Mouse (Mus musculus) hindlimb bud, embryonic 11.5 days (tissue): Measurements from ENCODE around the gene Tango6.
"Not testable (repeated sequence)": the region's sequence is repeated elsewhere in the genome, so short reads cannot be mapped to it uniquely, and the experiment has no call there.

Experiments
- DNase-seq: peaks from one replicate; pipeline ENCODE4 v3.0.0-alpha.2; 2012; ENCODE audit warnings: low read depth, low spot score; ENCODE audit errors: extremely low spot score

The Tango6 gene

DNA sequence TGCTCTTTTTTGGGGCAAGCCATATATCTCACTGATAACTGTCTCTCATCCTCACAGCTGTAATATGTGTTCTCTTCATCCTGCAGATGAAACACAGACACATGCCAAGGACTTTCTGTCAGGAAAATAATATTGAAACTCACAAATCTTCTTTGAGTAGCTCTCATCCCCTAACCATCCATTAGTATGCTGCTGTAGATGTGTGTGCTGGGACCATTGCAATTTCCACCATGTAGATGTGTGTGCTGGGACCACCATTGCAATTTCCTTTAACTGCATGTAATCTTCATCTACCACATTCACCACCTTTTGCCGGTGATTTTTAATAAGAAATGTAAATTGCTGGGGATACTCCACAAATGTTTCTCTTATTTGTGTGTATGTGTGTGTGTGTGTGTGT, 60.5 kb downstream of the Tango6 start:
- DNase-seq, result no peak

DNA sequence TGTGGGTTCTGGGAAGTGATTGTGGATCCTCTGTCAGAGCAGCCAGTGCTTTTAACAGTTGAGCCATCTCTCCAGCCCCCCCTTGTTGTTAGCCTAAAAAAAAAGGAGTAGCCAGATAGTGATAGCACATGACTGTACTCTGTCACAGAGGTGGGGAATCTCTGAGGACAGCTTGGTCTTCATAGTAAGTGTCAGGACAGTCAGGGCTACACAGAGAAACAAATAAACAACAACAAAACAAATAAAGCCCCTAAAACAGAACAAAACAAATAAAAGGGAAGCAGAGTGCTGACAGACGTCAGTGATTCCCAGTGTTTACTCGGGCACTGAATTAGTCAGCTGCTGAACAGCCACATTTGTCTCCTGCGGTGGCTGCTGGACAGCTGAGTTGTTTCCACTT, 70.6 kb downstream of the Tango6 start:
- no peak for DNase-seq

DNA sequence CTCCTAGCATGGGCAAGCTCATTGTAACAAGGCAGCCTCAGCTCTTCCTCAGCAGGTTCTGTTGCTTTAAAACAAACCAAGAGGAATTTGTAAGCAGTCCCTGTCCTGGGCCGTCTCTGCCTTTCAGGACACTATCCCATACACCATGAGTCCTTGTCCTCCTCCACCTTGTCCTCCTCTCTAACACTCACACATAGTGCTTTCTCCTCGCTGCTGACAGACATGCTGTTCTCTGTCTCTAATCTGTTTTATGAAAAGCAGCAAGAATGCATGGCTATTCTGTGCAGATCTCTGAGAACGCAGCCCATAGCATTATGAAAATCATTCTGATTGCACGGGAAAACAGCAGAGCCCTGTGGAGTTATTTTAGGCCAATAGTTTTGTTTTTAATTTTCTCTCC, 78.4 kb downstream of the Tango6 start:
- DNase-seq, result no peak

DNA sequence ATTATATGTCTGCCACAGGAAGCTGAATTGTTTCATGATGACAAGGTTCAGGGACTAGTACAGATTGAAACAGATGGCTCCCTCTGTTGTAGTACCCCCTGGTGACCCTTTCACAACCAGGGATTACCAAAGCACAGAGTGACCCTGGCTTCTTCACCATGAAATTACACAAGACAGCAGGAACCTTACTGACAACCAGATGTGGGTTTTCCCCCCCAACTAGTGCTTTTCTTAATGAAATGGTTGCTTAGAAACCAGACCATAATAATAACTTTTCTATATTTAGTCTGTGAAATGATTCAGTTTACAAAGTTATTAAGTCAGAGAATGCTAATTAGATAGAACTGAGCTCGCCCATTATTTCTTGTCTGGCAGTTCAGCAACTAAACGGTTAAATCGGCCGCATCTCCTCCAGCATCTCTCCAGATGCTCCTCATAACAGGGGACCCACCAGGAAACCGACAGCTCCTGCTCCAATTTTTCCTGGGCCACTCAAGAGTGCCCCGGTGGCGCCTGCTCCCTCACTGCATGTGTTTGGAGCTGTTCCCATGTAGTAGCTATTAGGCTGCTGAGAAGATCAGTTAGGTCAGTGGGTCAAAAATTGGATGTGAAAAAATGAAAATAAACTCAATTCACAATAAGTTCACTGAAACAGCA, 79.1 kb downstream of the Tango6 start:
- DNase-seq, result no peak

DNA sequence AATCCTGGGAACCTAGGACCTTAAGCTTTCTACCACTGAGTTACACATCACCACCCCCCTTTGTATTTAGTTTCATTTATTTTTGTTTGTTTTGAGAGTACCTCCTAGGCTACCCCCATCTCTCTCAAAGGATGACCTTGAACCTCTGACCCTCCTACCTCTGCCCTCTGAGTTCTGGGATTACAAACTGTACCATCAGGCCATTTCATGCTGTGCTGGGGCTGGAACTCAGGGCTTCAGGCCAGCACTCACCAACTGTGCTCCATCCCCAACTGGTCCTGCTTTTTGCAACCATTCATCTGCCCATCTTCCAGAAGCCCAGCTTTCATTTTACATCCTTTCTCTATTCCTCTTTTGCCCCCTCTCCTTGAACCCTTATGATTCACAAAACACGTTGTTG, 81.7 kb downstream of the Tango6 start:
- no peak for DNase-seq

DNA sequence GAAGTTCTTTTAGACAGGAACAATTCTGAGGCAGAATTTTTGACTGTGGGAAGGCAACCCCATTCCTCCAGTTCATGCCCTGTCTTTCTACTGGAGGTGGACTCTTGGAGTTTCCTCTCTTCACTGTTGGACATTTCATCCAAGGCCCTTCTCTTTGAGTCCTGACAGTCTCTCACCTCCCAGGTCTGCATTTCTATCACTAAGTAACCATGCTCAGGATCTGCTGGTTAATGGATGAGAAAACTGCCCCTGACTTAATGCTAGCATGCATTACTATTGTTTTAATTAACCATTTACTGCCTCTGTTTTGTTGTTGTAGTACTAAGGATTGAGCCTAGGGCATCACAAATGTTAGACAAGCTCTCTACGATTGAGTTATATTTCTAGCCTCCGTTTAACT, 82.7 kb downstream of the Tango6 start:
- no peak for DNase-seq

DNA sequence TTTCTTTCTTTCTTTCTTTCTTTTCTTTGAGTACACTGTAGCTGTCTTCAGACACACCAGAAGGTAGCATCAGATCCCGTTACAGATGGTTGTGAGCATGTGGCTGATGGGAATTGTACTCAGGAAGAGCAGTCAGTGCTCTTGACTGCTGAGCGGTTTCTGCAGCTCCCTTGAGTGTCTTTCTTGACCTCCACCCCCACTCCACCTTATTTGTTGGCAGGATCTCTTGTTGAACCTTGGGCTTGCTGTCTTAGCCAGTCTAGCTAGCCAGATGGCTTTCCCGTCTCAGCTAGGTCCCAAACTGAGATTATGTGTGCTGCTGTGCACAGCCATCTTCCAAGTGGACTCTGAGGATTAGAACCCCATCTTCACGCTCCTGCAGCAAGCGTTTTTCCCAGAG, 83.9 kb downstream of the Tango6 start:
- no peak for DNase-seq

DNA sequence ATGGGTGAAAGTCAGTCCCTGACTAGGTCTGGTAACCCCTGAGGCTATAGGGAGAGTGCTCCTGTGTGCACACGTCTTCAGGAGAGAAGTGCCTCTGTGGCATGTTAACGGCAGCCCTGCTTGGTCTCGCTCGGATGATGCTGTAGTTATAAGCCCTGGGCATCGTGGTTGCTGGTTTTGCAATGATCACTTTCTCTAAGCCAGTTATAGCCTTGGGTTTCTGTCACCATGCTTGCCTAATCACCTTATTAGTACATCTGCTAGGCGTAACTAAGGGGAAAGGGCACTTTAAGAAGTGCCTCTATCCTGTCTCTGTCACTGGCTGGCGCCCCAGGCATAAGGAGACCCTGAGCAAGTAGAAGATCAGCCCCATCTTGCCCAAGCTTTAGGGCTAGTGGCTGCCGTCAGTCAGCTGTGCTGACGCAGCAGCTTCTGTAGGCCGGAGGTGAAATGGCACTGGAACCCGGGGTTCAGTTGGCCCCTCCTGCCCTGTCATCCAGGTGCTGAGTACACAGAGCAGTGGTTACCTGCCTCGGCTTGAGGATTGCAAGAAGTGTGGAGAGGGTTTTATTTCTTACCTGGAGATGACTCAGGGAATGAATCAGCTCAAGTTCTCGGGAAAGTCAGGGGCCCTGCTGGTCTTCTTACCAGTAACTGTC, 86.4 kb downstream of the Tango6 start:
- DNase-seq, result no peak

DNA sequence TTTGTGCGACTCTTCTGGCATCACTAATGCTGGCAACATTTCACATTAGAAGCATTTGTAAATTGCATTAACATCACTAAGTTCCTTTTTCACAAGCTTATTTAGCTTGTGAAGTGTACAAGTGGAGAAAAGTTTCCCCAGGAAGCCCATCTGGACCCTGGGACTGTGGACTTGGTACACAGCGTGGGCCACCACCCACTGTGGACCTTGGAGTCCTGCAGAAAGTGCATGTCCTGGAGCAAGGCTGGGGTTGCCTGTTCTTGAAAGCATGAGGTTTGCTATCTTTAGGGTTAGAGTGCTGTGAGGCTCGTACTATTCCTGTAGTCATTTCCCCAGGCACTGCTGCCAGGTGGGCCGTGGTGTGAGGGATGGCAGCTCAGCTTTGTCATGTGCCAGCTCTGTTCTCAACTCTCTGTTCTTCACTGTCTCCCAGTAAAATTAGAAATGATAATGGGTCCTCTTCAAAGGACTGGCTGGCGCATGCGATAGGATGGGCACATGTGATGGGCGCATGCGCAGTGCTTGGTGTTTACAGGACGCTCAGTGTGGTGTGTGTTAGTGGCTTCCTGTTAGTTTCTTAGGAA, 87.8 kb downstream of the Tango6 start:
- DNase-seq, result no peak

DNA sequence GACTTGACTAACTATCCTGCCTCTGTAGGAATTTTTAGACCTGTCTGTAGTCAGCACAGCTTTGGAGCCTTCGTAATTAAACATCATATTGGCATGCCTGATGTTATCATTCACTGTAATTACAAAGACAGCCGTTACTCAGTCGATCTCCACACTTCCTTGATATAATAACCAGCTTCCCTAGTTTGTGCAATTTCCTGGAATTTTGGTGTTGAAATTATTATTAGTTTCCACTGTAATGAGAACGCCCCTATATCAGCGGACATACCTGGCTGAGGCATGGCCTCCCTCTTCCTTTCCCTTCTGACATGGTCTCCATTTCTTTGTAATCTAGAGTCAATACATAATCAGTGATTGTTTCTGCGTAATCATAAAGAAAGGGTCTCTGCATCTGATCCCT, 89.2 kb downstream of the Tango6 start:
- no peak for DNase-seq

DNA sequence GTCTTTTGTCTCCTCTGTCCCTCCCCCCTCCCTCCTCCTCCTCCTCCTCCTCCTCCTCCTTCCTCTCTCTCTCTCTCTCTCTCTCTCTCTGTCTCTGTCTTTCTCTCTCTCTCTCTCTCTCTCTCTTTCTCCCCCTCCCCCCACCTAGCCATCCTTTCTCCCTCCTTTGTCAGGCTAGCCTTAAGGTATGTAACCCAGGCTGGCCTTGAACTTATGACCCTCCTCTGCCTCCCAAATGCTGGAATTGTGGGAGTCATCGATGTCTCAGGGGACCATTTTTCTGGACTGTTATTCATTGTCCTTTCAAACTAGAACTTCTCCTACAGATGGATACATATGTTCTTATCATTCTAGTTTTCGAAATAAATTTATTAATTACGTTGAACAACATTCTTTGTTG, 89.6 kb downstream of the Tango6 start:
- DNase-seq, result no peak

DNA sequence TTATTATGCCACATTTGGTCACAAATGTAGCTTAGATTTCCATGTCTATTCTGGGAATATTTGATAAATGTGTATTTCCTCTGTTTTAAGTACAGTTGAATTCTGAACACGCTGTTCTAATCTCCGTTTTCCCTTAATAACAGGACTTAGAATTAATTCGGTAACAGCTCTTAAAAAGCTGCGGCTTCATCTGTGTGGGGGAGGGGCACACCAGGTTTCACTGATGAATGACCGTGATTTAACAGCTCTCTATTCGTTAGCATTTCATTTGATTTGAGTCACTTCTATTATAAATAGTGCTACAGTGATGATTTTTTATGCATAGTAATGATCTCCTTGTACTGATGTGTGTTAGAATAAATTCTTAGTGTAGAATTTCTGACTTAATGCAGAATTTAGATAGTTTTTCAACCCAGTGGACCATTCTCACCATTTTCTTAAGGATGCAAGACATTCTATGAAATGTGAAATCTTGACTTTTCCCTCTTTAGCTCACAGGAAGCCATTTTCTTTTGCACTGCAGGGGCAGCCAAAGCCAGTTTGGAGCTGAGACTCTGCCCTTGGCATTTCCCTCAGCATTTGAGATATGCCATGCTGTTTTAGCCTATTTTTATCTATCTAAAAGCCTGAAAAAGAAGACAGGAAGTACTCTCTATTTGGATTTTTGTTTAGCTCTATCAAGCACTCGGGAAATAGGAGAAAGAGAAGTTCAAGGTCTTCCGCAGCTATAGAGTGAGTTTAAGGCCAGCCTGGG, 91.9 kb downstream of the Tango6 start:
- no peak for DNase-seq

DNA sequence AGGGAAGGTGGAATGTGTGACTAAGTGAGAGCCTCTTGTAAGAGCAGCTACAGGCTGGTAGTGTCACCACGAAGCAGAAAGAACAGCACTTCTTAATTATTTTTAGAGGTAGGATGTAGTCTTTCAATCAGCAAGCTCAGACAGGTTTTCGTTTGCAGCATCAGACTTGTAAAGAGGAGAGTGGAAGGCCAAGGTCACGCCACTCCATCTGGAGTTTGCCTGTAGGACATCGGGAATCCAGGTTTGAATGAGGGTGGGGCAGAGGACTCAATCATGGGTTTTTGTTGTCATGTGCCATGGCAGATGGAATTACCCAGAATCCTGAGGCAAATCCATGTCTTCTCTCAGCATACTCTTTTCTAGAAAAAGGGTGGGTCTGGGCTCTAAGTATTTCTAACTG, 106.8 kb downstream of the Tango6 start:
- DNase-seq, result no peak

DNA sequence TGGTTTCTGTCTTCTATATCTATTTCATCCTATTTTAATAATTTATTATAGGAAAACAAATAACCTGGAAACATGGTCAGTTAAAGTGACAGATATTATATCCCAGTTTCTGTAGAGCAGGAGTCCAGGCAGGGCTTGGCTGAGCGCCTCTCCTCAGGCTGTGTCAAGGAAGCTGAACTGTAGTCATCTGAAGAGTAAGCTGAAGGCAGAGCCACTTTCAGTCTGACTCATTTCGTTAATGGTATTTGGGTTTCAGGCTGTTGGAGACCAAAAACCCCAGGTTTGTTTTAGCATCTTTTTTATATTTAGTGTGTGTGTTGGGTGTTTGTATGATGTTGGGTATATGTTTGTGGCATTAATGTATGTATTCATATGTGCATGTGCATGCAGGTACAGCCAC, 112.0 kb downstream of the Tango6 start:
- DNase-seq, result no peak

DNA sequence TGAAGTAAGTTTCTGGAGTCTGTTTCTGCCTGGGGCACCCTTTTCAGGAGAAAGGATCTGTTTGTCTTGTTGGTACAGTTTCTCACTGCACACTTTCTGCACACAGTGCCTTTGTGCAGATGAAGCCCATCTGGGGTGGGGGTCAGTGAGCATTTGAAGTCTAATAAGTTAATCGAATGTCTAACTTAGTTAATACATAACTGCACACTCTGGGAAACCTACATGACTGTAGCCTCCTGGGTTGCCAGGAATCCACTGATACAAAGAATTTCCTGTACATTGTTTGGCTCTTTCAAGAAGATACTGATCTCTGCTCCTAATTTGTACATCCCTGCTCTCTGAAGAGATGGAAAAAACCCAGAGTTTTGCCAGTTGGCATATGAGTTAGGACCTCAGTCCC, 117.0 kb downstream of the Tango6 start:
- DNase-seq, result no peak

DNA sequence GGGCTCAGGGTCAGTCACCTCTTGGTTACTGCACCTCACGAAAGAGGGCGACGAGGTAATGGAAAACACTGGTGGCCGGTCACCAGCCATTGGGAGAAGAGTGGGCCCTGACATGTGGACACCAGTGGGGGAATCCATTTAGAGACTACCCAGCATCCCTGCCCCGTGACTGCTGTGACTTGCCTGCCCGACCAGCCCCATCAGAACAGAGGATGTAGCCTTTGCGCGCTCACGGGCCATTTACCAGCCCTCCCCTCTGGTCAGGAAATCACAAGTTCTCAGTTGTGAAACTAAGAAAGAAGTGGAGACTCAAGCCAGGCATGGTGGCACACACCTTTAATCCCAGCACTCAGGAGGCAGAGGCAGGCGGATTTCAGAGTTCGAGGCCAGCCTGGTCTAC, 118.4 kb downstream of the Tango6 start:
- DNase-seq, result no peak

DNA sequence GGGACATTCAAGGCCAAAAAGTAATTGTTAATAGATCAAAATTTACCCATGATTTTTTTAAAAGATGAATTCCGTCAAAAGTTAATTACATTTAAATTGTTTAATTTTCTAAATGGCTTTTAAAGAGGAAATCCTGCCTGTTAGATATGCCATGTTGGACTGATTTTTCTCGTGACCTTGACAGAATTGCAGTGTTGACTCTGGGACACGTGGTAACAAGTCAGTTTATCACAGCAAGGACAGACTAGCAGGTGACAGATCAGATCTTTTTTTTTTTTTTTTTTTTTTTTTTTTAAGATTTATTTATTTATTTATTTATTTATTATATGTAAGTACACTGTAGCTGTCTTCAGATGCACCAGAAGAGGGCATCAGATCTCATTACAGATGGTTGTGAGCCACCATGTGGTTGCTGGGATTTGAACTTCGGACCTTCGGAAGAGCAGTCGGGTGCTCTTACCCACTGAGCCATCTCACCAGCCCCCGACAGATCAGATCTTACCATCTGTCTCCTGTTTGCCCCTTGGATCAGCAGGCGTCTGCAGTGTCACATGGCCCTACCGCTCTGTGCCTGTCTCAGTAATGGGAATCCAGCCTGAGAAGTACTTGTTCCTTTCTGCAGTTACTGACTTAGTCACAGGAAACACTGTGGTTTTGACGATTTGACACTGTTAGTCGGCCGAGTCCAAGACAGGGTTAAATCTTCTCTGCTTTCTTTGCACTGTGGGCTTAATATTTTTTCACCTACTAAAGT, 119.7 kb downstream of the Tango6 start:
- DNase-seq, result not testable (repeated sequence)

DNA sequence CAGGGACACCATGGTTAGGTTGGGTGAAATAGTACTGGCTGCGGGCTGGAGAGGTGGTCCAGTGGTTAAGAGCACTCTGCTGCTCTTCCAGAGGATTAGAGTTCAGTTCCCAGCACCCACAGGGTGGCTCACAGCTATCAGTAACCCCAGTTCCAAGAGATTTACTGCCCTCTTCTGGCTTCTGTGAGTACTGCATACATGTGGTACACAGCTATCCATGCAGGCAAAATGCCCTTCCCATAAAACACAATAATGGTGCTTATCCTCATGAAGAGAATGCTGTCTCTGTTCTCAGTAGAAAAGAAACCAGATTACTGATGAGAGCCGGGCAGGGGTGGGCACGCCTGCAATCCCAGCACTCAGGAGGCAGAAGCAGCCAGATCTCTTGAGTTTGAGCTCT, 123.0 kb downstream of the Tango6 start:
- DNase-seq, result no peak

DNA sequence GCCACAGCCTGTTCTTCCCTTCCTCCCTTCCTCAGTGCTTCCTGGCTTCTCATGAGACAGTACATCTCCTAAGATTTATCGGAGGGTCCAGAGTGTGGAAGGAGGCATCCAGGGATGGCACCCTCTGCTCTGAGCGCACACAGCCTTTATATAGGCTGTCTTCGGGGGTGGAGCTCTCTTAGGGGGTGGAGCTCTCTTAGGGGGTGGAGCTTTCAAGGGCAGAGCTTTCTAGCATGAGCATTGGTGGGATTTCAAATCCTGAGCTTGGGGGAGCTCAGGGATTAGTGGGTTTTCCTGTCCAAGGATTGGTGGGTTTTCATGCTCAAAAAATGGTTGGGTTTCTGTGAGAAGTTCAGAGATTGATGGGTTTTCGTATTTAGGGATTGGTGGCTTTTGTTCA, 124.6 kb downstream of the Tango6 start:
- no peak for DNase-seq

DNA sequence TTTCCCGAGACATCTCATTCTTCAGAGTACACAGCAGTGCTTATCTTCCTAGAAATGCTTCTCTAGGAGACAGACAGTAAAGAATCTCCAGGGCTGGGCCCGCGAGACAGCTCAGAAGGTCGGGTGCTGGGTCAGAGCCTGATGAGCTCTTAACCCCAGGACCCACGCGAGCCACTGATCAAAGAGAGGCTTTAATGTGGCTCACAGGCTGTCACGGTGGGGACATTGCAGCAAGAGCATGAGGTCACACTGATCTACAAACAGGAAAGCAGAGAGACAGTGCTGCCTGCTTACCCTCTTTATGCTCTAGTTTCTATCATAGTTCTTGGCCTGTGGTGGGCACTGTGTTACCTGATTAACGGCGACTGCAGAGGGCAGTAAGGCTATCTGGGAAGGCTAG, 126.9 kb downstream of the Tango6 start:
- DNase-seq, result no peak

DNA sequence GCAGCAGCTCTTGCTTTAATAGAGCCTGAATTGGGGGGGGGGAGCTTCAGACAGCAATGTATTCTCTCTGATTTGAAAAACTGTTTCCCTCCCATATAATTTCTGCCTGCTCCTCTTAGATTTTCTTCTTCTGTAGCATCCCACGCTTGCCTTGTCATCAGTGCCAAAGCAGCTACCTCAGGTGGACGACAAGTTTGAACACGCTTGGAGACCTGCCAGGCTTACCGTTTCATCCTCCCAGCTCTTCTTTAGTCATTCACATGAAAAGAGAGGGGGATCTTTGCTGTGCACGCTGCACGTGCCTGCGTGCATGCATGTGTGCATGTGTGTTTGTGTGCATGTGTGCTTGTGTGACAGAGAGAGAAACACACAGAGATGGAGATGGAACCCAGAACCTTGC, 127.5 kb downstream of the Tango6 start:
- no peak for DNase-seq
